Mouse (Mus musculus): Measurements from ENCODE around the gene Mynn.

Mynn gene

DNA sequence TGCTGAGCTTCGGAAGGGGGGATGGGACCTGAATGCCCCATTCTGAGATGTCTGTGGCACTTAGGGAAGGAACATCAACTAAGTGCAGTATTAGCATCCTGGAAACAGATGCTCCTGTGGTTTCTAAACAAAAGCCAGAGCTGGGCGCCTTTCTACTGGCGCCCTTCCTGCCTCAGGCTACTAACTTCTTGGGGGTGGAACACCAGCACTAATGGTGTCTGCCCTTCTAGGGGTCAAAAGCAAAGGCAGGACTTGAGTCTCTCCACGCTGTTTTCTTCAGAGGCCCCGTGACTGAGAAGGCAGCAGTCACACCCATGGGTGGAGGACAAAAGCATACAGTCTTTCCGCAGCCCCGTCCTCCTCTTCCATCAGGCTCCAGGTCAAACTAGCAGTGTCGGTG lies 44.9 kb downstream of the Mynn start:
- no peak for DNase-seq

GRCm38 (mm10) chr3:30647440-30648090 lies 45.7 kb downstream of the Mynn start, which contains the start of gene Lrrc34:
Lrrc34 (minus strand) TSS chr3:30647869.
- peak; percentile 60 to 72 for DNase-seq

- no peak for DNase-seq
Observed at GRCm38 (mm10) chr3:30648466-30648865, 46.6 kb downstream of the Mynn start.

- DNase-seq = peak; percentile 9 to 29
Observed at GRCm38 (mm10) chr3:30650062-30650841, 48.4 kb downstream of the Mynn start.

DNA sequence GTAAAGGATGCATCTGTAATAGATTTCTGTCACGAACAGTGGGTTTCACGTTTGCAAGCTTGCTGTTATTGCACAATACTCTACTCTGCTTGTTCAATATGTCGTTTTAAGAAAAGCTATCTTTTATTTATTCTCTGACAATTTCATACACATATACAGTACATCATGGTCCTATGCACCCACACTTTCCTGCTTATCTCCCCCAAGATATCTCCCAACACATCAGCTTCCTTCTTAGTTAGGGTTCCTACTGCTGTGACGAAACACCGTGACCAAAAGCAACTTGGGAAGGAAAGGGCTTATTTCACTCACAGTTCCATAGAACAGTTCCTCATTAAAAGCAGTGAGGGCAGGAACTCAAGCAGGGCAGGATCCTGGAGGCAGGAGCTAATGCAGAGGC lies 54.1 kb downstream of the Mynn start:
- DNase-seq = no peak

- no peak for DNase-seq
Observed at GRCm38 (mm10) chr3:30658486-30658885, 56.6 kb downstream of the Mynn start.

Data from lung, postnatal 4 days (tissue).